Mouse (Mus musculus) spleen, postnatal 14 days (tissue): Measurements from ENCODE around the gene Gpd2.

Experiments used
- DNase-seq, 2 experiments: peaks; one replicate each; pipeline ENCODE4 v3.0.0; 2021 to 2022; ENCODE audit warnings: low spot score in 2 of 2

Gene Gpd2

GRCm38 (mm10) chr2:57251636-57252317 is 14.3 kb downstream of the Gpd2 start:
- no peak for DNase-seq

DNA sequence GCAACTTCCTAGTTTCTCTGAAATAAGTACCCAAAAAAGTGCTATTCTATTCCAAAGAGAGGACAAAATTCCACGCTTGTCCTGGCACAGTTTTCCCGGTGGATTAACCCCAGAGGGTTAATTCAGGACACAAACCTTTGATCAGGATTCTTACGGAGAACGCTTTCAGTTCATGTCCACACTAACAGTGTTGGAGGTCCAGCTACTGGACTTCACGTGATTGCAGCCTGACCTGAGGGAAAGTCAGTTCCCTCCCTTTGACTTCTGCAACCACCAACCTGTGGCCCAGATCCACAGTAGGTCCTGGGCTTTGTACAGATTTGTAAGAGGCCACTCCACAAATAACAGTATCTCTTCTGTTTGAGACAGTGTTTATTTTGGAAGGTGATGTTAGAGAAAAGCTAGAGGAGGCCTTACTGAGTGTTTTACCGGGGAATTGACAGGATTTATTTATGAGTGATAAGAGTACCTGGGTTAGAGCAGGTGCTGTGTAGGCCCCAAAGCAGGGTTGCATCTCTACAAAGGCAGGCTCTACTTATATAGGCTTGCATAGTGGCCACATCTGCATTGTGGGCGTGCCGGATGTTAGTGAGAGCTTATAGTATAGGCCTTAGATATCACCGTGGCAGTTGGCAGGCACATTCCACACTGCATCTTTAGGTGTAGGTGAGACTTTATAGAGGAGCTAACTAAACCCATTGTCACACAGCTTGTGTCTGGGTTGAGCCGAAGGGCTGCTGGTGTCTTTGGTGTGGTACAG is 15.3 kb downstream of the Gpd2 start:
- no peak for DNase-seq

DNA sequence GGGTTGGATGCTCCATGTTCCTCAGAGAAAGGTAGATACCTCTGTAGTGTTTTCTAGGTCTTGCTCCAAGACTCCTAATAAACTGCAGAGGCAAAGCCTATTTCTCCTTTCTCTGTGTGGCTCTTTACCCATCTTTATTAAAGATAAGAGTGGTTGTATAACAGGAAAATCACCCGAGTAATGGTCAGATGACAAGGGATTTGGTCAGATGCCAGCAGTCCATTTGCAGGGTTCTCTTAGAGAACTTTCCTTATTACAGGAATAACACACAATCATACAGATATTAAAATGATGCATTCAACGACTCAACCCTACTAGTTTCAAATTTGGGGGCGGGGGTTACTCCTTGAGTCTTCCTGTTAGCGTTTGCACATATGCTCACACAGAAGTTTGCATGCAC is 16.8 kb downstream of the Gpd2 start:
- DNase-seq = no peak

DNA sequence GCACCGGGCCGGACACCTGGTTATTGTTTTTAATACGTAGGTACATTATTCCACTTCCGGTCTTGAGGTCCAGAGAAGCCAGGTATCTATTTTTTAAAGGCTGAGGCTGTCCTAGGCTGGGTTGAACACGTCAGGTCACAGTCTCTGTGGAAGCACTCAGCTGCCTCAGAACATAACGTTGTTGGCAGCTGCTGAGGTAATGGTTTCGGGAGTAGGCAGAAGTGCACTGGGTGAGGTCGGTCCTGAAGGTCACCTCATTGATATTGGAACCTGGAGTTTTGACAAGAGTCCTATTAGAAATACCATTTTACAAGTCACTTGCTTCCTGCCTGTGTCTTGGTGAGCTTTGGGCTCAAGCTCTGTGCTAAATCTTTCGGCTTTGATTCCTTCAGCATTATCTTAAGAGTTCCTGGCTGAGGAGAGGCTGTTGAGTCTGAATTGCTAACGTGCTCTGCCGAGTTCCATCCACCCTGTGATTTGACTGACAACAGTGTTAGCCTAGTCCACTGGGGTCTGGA is 17.8 kb downstream of the Gpd2 start:
- no peak for DNase-seq

DNA sequence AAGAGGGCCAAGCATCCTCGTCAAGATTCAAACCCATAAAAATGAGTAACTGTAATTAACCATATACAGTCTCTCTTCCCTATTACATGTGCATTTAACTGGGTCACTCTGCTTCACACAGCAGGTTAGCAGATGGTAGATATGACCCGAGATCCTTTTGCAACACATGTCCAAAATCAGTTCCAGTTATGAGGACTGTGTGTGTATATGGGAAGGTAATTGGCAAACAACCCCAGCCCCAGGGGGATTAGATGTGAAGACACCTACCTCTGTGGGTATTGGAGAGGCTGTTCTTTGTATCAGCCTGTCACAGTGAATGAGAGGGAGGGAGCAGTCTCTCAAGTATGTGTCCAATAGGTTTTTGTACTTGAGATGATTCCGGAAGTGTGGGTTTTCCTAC is 18.4 kb downstream of the Gpd2 start:
- no peak for DNase-seq

DNA sequence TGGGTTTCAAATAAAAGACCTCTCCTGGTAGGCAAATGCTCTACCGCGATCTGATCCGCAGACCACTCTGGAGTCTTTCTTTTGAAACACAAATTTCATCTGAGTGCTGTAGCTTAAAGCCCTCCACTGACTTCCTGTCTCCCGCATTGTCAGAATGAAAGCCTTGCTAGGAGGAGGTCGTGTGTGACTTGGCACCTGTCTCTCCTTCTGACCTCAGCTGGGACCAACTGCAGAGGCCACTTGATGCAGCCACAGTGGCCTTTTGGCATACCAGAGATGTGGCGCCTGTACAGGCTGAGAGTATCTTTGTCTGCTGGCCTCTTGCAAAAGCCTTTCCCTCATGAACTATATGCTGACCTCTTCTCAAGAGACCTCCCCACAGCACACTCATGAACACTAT is 19.0 kb downstream of the Gpd2 start:
- DNase-seq = no peak

DNA sequence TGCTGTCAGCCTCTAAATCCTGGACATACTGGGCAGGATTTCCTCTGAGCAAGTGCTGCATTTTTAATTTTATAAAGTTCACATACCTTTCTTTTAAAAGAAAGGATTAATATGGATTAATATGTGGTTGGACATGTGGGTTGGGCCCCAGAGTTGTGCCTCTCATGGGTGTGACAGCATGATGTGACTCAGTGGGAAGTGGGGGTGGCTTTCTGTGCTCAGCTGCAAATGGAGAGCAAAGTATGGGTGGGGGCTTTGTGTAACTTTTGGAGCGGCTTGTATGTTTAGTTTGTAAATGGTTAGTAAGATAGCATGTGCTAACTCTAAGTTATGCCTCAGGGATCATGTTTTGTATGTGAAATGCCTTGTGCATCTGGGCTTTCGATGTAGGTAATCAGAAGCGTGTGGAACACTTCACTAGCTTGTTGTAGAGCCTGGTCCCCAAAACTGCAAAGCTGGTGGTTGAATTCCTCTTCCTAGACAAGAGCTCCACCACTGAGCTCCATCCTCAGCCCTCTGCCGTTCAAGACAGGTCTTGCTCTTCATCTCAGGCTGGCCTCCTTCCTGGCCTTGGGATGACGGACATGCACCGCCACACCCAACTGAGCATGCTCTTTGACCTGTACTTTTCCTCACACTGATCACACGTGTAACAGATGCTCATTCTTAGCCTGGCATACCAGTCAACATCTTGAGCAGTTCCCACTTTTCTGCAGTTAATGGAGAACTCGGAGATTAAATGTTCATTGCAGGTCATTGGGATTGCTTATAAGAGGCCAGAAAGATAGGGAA is 24.0 kb downstream of the Gpd2 start:
- no peak for DNase-seq

GRCm38 (mm10) chr2:57263431-57263830 is 26.0 kb downstream of the Gpd2 start:
- DNase-seq = no peak

DNA sequence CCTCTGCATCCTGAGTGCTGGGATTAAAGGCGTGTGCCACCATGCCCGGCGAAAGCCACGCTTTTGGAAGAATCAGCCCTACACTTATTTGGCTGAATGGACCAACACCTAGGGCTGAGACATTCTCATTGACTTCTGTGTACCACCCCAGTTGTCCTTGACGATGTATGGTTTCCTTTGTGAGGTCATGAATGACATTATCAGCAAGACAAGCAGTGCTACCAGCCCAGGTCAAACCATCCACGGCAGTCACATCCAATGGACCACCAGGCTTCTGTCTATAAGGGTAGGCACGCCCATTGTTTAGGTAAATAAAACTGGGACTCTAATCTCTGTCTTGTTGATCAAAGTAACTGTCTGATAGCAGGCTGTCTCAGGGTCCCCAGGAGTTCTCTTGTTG is 27.5 kb downstream of the Gpd2 start:
- no peak for DNase-seq

- no peak for DNase-seq
Measured at GRCm38 (mm10) chr2:57266679-57267393, 29.4 kb downstream of the Gpd2 start.

GRCm38 (mm10) chr2:57267394-57267716 is 29.9 kb downstream of the Gpd2 start:
- DNase-seq = no peak

DNA sequence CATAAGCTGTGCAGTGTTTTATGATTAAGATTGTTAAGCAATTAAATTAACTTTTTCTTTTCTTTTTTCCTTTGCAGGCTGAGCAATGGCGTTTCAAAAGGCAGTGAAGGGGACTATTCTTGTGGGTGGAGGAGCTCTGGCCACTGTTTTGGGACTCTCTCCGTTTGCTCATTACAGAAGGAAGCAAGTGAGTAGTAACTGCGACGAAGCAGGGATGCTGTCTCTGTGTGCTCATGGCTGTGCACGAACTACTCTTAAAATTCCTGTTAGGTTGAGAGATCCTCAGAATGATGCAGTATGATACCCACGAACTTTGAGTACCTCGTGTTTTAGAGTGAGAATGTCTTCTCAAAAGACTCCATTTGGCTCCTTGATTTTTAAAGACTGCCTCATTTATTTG is 30.5 kb downstream of the Gpd2 start:
- no peak for DNase-seq

GRCm38 (mm10) chr2:57268839-57269238 is 31.4 kb downstream of the Gpd2 start:
- no peak for DNase-seq

DNA sequence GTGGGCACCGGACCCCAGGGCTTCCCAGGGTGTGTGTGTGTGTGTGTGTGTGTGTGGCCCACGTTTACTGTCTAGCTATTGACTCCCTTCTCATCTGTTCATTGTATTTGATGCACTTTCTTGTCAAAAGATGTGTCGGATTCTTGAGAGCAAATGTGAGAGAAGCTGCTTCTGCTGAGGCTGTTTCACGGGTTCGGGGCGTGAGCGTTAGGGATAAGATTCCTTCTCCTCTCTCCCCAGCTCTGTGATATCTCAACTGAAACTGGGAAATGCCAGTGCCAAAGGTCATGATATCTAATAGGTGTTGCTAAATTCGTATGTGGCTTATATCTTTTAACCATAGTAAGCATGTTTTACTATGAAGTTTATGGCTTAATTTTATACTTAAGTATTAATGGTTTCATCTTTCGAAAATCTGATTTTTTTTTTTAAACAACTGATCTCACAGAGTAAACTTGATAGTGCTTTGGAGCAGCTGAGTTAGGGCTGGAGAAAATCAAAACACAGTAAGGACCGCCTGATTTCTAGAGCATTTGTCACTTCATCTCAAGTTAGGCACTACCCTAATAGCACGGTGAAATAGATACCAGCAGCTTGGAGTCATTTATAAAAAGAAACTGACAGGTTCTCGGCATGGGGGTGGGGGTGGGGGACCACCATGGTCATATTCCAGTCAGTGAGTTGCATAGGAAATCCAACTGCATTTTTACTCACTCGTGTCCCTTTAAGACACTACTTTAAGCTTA is 32.4 kb downstream of the Gpd2 start:
- no peak for DNase-seq

DNA sequence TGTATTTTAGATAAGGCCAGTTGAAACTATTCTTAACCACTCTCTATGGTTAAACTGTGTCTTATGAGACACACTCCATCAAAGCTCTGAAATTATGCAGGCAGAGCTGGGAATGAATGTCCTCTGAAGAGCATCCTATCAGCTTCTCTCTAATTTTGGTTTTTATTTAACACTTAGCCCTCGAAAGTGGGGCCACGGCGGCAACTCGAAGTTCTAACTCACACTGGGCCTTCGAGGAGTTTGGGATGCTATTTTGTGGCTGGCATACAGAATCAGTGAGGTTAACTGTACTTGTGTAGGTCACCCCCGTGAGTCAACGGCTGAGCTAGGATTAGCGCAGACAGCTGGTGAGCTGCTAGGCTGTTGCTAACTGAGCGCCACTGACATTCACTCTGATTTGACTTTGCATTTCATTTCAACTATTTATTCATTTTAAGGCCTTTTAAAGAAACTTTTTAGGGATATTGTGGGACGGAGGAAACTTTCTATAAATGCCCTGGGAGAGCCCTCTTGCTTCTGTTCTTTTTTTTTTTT is 42.8 kb downstream of the Gpd2 start:
- DNase-seq = no peak

- no peak for DNase-seq
Measured at GRCm38 (mm10) chr2:57283791-57284190, 46.4 kb downstream of the Gpd2 start.

DNA sequence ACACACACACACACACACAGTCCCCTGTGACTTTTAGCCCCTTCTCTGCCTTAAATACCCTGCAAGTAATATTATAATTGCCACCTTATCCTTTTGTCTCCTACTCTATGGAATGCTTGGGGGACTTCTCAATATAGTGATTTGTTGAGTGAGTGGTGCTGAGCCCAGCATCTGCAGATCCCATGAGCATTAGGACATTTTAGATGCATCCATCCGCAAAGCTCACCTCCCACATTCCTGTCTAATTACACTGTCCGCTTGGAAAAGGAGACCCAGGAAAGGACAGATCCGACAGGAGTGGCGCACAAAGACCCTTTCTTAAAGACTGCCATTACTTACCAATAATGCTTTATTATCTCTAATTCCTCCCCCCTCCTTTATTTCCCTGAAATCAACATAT is 47.8 kb downstream of the Gpd2 start:
- DNase-seq = no peak

DNA sequence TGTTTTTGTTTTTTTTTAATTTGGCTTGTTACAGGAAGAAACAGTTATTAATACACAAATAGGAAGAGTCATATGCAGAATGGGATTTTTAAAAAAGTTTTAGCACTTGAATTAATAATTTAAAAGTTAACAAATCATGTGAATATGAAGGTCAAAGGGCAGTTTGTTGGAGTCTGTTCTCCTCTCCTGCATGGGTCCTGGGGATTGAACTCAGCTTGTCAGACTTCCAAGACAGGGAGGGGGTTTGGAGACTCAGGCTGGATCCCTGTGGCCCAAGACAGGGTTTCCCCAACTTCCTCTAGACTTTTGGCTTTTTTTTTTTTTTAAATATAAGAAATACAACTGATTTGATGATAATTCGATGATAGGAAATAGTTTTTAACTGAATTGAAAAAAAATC is 50.6 kb downstream of the Gpd2 start:
- no peak for DNase-seq

DNA sequence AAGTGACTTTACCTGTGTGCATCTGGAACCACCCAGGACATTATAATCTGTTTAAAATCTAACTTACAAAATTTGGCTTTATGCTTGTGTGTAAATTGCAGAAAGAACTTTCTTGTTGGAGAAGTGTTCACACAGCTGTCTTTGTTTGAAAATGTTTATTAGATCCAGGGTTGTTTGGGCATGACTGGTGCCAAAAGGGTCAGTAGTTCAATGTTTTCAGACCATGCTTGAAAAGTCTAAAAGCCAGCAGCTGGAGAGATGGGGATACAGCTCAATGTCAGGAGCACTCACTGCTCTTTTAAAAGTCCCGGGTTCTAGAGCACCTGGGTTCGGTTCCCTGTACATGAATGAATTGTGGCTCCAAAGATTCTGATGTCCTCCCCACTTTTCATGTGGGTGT is 56.1 kb downstream of the Gpd2 start:
- DNase-seq = no peak

GRCm38 (mm10) chr2:57296069-57296468 is 58.6 kb downstream of the Gpd2 start:
- no peak for DNase-seq

- no peak for DNase-seq
Measured at GRCm38 (mm10) chr2:57297226-57297625, 59.8 kb downstream of the Gpd2 start.
